Mouse (Mus musculus) megakaryocyte, embryonic 14.5 days (primary cell): ENCODE data around the gene Kcnh4. TPM values are rescaled to one million over a fixed set of nuclear protein-coding genes. Genes with fewer than 3 reads are reported as not detected.
A peak's percentile ranks its signal among the peaks of the same experiment; 100 is the strongest.

Experiments used
- H3K27me3 ChIP-seq: replicated peaks from 2 replicates; pipeline ENCODE3; 2012; ENCODE audit warnings: inconsistent platforms
- H3K36me3 ChIP-seq: replicated peaks from 2 replicates; pipeline ENCODE3; 2012; ENCODE audit warnings: low read length, inconsistent platforms, mixed read lengths
- H3K4me1 ChIP-seq: 2 replicates; pipeline ENCODE4 v1.6.1; 2012; ENCODE audit warnings: inconsistent platforms
- H3K4me3 ChIP-seq: replicated peaks from 2 replicates; pipeline ENCODE3; 2012; ENCODE audit warnings: moderate library complexity, mild to moderate bottlenecking, inconsistent platforms
- H3K9me3 ChIP-seq: 2 replicates; pipeline ENCODE4 v1.6.1; 2012; ENCODE audit warnings: inconsistent platforms
- FLI1 ChIP-seq: IDR thresholded peaks from 2 replicates; pipeline ENCODE4 v1.6.1; 2012; ENCODE audit warnings: low read length, inconsistent platforms, mixed read lengths
- GATA1 ChIP-seq: IDR thresholded peaks from 3 replicates; pipeline ENCODE4 v1.6.1; 2012; ENCODE audit warnings: mixed read lengths, low read length, inconsistent platforms, borderline replicate concordance
- polyA plus RNA-seq: library from polyadenylated mRNA; stranded (reverse); fragments of >175 nt; gene quantifications from 2 replicates; pipeline ENCODE4 v1.2.3, GENCODE M21; 2012; ENCODE audit warnings: low replicate concordance; ENCODE audit not compliant: insufficient read depth

Gene Kcnh4
- polyA plus RNA-seq, 1 experiment, result not detected

DNA sequence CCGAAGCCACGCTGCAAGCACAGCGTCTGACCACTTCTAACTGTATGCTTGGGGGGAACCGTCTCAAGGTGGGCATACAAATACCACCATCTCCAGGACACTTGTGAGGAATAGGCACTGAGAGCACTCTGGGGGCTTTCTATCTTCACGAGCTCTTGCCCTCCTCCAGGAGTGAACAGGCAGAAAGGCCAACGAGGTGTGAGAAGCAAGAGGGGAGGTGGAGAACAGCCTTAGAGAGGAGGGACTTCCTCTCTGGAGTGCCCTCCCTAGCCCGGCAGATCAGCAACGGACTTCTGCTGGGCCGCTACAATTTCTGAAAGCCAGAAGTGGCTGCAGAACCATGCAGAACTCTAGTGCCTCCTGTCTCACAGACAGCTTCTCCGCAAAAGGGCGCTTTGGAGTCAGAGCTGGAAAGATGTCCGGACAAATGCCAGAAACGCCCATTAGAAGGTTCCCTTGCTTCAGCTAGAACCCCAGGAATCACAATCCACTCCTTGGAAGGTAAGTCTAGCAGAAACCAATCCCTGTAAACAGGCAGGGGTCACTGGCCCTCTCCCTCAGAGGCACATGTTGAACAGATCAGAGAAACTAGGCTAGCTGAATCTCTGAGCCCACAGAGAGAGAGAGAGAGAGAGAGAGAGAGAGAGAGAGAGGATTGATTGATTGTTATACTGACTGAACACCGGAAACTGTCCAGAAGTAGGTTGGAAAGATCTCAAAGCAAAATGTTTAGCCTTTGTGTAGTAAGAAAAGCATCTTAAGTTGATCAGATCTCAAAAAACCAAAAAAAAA, 23.6 kb downstream of the Kcnh4 start:
- H3K9me3 ChIP-seq, result no peaks in the 10 kb centered on the region
- TF ChIP-seq GATA1, result no peak
- TF ChIP-seq FLI1, result no peak
- H3K27me3 ChIP-seq, result no peaks in the 10 kb centered on the region
- H3K4me1 ChIP-seq, result peaks cover 73% of the 10 kb centered on the region
- peak overlapping the region; percentile 99 for H3K4me3 ChIP-seq
- H3K36me3 ChIP-seq, result peaks cover 40% of the 10 kb centered on the region

DNA sequence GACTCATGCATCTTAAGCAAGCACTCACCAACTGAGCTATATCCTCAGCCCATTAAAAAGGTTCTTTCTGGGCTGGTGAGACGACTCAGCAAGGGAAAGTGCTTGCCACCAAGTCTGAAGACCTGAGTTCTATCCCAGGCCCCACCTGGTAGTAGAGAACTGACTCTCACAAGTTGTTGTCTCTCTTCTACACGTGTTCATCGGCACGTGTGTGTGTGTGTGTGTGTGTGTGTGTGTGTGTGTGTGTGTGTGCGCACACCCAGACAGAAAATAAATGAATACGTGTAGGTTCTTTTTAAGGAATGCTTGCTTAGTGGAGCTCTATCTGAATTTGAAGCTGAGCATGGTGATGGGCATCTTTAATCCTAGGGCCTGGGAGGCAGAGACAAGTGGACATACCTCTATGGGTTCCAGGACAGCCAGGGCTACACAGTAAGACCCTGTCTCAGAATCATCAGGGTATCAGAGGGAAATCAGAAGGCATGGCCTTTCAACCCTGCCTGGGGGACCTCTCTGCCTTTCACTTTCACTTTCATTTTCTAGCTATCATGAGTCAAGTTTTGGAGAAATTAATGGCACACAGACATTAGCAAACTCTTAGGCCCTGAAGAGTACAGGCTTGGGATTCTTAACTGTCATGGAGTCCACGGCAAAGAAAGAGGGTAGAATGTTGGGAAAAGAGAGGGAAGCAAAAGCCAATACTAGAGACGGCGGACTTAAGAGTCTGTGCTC, 24.4 kb downstream of the Kcnh4 start:
- Histone ChIP-seq H3K4me1 (peaks cover 81% of the 10 kb centered on the region), H3K36me3 (peaks cover 48% of the 10 kb centered on the region), H3K9me3 (no peaks in the 10 kb centered on the region), H3K4me3 (peak overlapping the region; percentile 99), H3K27me3 (no peaks in the 10 kb centered on the region)
- no peak for TF ChIP-seq FLI1
- no peak for TF ChIP-seq GATA1

DNA sequence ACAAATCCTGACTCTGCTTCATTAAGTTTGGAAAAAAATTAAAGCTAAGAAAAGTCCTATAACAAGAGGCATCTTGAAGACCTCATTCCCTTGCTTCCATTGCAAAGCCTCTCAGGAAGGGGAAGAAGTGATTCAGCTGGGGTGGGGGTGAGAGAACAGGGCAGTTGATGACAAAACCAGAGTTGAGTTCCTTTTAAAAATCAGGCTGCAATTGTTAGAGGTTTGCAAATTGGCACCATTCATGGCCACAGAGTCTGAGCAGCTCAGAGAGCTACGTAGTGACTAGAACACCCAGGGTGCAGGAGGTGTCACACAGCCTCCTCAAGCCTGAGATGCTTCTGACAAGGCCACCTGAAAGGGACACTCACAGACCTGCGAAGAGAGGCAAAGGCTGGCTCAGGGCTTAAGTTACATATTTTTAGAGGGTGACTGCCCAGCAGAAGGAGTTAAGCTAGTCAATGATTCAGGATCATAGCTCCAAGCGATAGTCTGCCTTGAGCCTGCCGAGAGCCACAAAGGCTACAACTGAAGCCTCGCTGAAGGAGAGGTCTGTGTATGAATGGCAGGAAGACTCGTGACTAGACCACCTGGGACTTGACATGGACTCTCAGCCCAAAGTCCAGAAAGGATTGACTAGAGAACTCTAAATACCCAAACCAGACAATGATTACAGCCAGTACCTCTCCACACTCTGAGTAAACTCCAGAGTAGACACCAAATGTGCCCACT, 29.1 kb downstream of the Kcnh4 start:
- H3K4me3 ChIP-seq, result peak overlapping the region; percentile 54
- TF ChIP-seq FLI1, result no peak
- TF ChIP-seq GATA1, result no peak
- H3K4me1 ChIP-seq, result peaks cover 94% of the 10 kb centered on the region
- peaks cover 80% of the 10 kb centered on the region for H3K36me3 ChIP-seq
- H3K27me3 ChIP-seq, result no peaks in the 10 kb centered on the region
- no peaks in the 10 kb centered on the region for H3K9me3 ChIP-seq

DNA sequence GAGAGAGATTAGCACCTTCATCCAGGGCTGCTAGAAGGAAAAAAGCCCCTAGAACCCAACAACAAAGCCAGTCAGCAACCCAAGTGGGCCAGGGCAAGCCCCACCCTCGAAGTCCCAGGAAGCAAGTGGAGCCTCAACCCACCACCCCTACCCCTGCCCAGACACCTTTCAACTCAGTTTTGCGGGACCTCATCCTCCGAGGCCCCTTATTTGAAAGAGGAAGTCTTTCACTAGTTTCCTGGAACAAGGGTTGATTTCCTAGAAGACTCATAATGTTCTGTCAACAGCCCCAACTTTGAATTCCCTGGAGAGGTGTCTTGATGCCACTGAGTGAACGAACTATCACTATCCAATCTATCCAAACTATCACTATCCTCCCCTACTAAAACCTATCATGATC, 29.8 kb downstream of the Kcnh4 start:
- no peaks in the 10 kb centered on the region for H3K9me3 ChIP-seq
- H3K4me3 ChIP-seq, result no peak overlapping the region
- H3K27me3 ChIP-seq, result no peaks in the 10 kb centered on the region
- TF ChIP-seq FLI1 (no peak), GATA1 (no peak)
- H3K36me3 ChIP-seq, result peaks cover 82% of the 10 kb centered on the region
- peaks cover 94% of the 10 kb centered on the region for H3K4me1 ChIP-seq

DNA sequence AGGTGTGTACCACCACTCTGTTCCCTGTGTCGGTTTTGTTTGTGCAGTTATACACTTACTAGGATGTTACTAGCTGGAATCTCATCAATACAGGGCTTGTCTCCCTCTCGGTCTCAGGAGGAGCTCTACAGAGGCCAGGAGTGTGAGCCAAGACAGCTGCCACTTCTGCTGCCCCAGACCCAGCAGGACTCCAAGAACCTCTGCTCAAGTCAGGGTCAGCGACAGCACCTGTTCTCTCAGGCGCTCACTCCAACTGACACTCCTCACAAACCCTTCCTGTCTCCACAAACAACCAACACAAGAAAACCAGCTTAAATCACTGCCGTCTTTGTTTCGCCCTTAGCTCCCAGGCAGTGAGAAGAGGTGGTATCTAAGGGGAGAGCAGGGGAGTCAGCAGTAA, 31.1 kb downstream of the Kcnh4 start:
- Histone ChIP-seq H3K27me3 (no peaks in the 10 kb centered on the region), H3K36me3 (peaks cover 80% of the 10 kb centered on the region), H3K4me3 (no peak overlapping the region), H3K4me1 (peaks cover 97% of the 10 kb centered on the region), H3K9me3 (no peaks in the 10 kb centered on the region)
- TF ChIP-seq FLI1 (no peak), GATA1 (no peak)

DNA sequence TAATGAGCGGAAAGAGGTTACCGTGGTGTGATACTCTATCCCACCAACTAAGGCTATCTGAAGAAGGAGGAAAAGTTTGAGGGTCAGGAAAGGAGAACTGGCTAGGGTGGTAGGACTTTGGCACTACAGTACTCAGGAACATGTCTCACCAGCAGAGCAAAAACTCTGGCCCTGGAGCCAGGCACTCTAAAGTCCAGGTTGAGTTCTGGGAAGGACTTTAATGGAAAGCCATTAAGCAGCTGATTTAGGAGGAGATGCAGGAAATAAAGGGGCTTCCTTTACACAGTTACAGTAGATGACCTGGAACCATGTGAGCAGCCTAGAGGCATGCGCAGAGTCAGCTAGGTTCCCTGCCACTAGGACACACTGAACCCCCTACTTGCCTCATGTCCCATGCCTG, 32.5 kb downstream of the Kcnh4 start:
- no peaks in the 10 kb centered on the region for H3K27me3 ChIP-seq

DNA sequence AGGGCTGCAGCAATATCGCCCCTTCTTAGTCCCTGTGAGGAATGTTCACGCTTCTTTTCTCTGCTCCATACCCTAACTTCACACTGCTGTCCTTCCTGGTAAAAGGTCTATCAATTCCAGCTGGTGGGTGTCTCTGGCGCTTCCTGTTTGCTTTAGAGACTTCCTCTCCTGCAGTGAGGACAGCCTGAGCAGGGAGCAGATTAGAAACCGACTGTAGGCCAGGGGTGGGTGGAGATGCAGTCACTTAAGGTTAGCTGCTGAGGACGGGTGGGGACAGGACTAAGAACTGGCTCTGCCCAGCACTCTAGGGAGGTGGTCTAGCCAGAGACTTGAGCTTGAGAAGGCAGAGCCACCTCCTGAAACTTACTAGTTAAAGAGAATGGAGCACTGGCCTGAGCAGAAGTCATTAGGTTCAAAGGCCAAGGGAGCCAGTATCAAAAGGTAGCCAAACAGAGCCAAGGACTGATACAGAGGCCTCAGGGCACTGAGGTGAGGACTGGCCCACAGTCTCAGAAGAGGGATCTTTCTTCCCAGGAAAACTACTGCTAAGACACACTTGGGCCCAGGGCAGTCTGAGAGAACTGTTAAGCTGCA, 34.7 kb downstream of the Kcnh4 start:
- Histone ChIP-seq H3K4me1 (peaks cover 97% of the 10 kb centered on the region), H3K36me3 (peaks cover 57% of the 10 kb centered on the region)

More for the DNA sequence above, 32.5 kb downstream of the Kcnh4 start:
- Histone ChIP-seq H3K36me3 (peaks cover 73% of the 10 kb centered on the region), H3K4me1 (peaks cover 97% of the 10 kb centered on the region), H3K9me3 (no peaks in the 10 kb centered on the region), H3K4me3 (no peak overlapping the region)
- TF ChIP-seq GATA1 (no peak), FLI1 (no peak)

DNA sequence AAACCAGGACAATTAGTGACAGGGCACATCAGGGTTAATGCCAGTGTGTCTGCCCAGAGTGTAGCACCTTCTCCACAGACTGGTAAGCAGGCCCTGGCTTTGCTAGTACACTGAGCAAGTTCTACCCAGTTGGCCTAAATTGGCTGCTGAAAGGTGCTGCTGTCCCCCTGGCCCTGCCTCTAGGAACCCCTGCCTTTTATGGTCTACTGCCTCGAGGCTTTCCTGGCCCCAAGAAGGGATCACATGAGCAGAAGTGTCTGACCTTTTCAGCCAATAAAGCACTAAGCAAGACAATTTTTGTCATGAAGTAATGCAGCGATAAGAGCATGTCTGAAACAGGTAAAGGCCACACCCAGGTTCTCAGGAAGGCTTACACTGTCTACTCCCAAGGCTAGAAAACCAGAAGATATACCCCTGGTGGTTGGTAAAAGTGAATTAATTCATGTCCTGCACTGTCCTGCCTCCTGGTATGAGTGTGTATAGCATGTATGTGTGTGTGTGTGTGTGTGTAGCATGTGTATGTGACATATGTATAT, 37.2 kb downstream of the Kcnh4 start:
- H3K4me3 ChIP-seq, result peak overlapping the region; percentile 79
- TF ChIP-seq GATA1 (no peak), FLI1 (no peak)
- no peaks in the 10 kb centered on the region for H3K9me3 ChIP-seq
- peaks cover 94% of the 10 kb centered on the region for H3K4me1 ChIP-seq
- H3K36me3 ChIP-seq, result peaks cover 60% of the 10 kb centered on the region
- no peaks in the 10 kb centered on the region for H3K27me3 ChIP-seq

More for the DNA sequence above, 34.7 kb downstream of the Kcnh4 start:
- peak overlapping the region; percentile 71 for H3K4me3 ChIP-seq
- no peak for TF ChIP-seq GATA1
- no peak for TF ChIP-seq FLI1
- no peaks in the 10 kb centered on the region for H3K27me3 ChIP-seq
- H3K9me3 ChIP-seq, result no peaks in the 10 kb centered on the region
